Mouse (Mus musculus) layer of hippocampus, adult 11-12 months (tissue): ENCODE data around the gene Pkp3.
A peak's percentile ranks its signal among the peaks of the same experiment; 100 is the strongest.
"Not testable (repeated sequence)": the region's sequence is repeated elsewhere in the genome, so short reads cannot be mapped to it uniquely, and the experiment has no call there.

ENCODE experiments used
- DNase-seq: peaks from one replicate; pipeline ENCODE4 v3.0.0; 2022; ENCODE audit warnings: low spot score

The Pkp3 gene

GRCm38 (mm10) chr7:141077841-141078240 is at the start of gene Pkp3:
Gene Pkp3 (plus strand): TSS chr7:141078218.
- no peak for DNase-seq

DNA sequence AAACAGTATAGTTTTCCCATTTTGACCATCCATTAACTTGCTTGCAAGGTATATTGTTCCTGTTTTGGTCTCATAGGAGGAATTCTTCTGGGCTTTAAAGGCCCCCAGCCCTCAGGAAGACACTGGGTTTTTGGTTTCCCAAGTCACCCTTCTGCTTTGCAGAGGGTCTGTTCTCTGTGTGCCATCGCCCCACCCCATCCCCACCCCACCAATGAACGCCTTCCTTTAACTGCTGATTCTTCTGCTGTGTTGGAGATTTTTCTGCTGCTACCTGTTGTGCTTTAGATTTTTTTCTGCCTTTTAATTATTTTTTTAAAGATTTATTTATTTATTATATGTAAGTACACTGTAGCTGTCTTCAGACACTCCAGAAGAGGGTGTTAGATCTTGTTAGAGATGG is 49.2 kb upstream of the Pkp3 start, which contains the start of gene Gm17387:
Gene Gm17387, plus strand, starts transcription at position 301 of the 400 bp plus-strand sequence.
- no peak for DNase-seq

DNA sequence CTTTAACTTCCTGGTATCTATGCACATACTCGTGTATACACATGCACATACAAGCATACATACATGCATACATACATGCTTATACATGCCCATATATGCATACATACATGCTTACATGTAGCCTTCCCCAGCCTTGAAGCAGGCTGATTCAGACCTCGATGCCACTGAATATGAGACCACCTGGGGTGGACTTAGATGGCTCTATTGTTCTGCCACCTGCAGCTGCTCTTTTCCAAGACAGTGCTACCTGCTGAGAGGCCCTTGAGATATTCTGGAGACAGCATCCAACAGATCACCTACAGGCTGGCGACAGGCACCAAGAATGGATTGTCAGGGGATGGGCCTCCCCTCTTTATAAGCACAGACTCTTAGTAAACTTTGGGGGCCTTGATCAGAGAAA is 47.6 kb upstream of the Pkp3 start:
- DNase-seq = no peak

- DNase-seq = no peak
These were observed 45.4 kb upstream of the Pkp3 start for GRCm38 (mm10) chr7:141032458-141033167.

DNA sequence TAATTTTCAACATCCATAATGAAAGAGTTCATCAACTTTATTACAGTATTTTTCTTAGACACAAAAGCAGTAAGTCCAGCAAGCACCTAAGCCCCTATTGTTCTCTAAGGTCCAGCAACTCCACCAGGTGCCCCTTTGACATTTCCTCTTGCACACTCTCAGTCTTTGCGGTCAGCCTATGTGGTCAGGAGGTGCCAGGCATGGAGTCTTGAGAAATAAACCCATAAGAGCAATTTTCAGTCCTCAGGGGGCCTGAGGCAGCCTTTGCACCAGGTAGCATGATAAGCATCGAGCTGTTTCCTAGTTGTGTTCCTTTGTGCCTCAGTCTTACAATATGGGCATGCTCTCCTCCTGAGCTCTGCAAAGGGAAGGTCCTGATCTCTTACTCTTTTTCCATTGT is 41.4 kb upstream of the Pkp3 start:
- DNase-seq = not testable (repeated sequence)

DNA sequence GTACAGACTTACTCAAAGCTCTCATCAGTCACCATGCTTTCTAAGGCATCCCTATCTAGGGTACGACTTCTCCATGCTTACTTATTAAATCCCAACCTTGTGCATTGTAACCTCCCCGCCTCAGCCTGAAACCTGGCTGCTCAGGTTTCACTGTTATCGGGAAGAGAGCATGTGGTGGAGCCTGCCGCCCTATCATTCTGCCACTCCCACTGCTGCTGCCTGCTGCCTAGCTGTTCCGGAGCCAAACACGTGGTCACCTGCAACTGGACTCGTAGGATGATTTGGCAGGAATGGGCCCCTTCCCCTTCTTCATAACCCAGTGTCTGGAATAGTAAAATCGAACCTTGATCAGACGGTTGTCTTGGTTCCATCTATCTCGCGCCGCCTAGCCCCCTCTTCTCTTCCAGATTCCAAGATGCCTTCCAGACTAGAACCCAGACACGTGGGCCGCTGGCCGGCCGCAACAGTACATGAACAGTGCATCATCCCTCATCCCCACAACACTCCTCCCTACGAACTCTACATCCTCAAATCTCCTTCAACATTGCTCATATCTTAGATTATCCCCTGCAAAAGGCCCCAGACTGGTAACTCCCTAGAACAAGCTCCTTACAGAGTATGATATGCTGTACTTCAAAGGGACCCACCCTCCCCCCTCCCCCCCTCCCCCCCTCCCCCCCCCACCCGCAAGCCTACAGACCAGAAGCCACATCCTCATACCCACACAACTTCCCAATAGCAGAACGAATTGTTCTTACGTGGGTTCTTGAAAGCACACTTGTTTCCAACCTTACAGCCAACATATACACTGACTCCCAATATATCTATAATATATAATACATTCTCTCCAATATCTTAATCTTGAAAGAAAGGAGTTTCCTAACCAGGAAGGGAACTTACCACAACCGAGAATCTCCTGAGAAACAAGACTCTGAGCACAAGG is 39.7 kb upstream of the Pkp3 start:
- DNase-seq = no peak

DNA sequence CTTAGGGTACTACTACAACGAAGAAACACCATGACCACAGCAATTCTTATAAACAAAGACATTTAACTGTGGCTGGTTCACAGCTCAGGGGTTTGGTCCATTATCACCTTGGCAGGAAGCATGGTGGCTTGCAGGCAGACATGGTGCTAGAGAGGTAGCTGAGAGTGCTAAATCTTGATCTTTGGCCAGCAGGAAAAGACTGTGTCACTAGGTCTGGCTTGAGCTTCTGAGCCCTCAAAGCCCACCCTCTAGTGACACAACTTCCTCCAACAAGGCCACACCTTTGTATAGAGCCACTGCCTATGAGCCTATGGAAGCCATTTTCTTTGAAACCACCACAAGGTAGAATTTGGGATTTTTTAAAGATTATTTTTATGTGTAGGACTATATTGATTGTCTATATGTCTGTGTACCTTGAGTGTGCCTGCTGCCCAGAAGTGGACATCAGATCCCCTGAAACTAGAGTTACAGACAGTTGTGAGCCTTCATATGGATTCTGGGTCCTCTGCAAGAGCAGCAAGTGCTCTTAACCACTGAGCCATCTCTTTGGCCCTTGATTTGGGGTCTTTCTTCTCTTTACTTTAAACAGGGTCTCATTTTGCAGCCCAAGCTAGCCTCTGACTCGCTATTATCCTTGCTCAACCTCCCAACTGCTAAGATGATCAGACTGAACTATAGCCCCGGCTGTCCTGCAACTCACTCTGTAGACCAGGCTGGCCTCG is 38.5 kb upstream of the Pkp3 start:
- no peak for DNase-seq

DNA sequence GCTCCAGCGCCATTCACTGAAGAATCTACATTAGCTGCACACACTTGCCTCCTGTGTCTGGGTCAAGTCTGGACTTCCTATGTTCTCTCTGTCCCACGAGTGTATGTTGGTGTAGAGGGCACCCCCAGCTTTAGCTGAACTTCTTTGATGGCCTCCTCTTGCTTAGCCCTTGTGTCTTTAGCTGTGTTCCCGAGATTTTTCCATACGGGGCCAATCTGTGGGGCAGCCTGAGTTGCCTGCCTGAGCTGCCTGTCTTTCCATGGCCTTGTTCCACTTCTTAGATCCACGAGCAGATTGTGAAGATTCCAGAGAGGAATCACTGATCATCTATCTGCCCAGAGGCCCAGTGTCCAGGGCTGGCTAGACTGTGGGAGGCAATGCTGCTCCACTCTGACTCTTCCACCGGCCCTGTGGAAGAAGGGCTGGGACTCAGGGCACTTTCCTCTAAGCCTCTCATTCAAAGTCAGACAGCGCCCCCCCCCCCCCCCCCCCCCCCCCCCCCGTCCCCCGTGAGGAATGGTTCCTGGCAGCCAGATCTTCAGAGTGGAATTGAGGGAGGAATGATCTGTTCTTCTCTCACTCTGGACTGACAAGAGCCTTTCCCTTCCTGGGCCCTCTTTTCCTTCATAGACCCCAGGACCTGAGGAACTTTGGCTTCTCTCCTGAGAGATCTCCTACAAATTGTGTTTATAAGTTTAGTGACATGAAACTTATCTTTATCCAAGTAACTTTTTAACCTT is 37.0 kb upstream of the Pkp3 start:
- DNase-seq = no peak

DNA sequence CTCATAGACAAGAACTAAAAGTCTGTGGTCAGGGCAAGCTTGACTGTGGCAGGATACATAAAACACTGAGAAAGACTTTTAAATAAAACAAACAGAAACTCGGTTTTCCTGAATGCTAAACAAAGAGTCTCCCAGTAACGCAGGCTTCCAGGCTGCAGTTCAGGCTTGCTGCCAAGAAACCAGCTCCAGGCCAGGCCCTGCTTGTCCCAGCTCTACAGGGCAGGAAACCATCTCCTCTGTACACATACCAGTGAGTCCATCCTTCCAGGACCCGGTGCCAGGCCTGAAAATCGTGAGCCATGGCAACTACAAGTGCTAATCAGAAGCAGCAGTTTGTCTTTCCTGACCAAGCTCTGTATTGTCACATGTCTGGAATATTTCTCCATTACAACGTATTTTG is 36.4 kb upstream of the Pkp3 start:
- DNase-seq = peak; percentile 34

- DNase-seq = no peak
These were observed 35.5 kb upstream of the Pkp3 start for GRCm38 (mm10) chr7:141042539-141042938.

GRCm38 (mm10) chr7:141046931-141047580 is 31.0 kb upstream of the Pkp3 start:
- DNase-seq = no peak

DNA sequence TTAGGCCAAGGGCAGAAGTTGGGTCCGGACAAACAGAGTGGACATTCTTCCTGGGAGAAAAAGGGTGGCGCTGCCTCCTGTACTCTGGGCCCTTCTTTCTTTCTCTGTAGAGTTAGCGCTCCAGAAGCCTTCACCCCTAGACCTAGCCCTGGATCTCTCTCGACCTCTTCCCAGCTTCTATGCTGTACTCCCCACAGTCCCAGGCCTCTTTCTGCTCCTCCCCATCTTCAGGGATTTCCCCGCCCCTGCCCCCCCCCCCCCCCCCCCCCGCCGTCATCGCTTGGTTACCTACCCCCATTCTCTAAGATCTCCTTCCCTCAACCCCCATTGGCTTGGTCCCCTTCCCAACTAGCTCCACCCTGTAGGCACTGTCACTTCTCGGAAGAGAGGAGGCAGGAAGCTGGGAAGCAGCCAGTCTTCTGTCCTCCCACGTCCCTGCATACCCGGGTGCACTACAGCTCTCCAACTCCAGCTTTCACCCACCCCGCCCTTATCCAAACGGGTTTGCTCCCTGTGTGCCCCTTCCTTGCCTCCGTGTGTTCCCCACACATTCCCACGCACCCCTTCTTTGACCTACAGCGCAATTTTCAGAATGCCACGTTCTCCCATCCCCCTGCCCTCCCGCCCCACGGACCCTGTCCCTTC is 30.3 kb upstream of the Pkp3 start:
- peak; percentile 72 for DNase-seq

GRCm38 (mm10) chr7:141048226-141049218 is 29.5 kb upstream of the Pkp3 start:
- DNase-seq = peak; percentile 90

GRCm38 (mm10) chr7:141049326-141049725 is 28.7 kb upstream of the Pkp3 start:
- DNase-seq = no peak

GRCm38 (mm10) chr7:141051060-141051685 is 26.8 kb upstream of the Pkp3 start:
- no peak for DNase-seq

- no peak for DNase-seq
These were observed 26.0 kb upstream of the Pkp3 start for GRCm38 (mm10) chr7:141052016-141052415.

GRCm38 (mm10) chr7:141052421-141052820 is 25.6 kb upstream of the Pkp3 start:
- no peak for DNase-seq

- DNase-seq = no peak
These were observed 22.2 kb upstream of the Pkp3 start for GRCm38 (mm10) chr7:141055785-141056184.

DNA sequence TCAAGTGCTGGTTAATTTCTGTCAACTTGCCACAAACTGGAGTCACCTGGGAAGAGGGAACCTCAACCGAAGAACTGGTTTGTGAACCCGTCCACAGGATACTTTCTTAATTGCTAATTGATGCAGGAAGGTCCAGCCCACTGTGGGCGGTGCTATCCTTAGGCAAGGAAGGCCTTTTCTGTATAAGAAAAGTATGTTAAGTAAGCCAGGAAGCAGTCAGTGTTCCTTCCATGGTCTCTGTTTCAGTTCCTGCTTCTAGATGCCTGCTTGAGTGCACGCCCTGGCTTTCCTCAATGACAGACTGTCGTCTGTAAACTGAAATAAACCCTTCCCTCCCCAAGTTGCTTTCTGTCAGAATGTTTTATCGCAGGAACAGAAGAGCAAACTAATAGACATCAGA is 21.0 kb upstream of the Pkp3 start:
- no peak for DNase-seq
